ENCODE assay signal across 9 mouse cellular contexts in the genomic region with DNA sequence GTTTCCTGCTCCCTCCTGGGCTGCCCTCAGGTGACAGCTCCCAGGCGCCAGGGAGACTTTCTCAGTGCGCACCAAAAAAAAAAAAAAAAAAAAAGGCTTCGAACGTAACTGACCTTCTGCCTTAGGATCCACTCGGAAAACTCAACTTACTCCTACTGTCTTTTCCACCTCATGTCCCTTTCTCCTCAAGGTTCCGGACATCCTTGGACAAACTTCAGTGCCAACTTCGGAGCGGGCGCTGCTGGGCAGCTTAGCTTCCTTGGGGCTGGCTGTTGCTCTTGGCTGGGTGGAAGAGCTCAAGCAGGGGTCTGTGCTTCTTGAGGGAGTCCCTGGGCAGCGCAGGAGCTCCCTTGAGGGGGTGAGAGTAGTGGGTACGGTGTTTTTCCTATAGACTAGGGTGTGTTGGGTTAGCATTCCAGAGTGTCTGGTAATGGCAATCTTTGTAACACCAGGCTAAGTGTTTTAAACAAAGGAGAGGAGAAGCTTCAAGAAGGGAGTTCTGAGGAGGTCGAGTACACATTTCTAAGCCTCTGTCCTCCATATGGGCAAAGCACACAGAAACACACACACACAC. TPM values are rescaled to one million over a fixed set of nuclear protein-coding genes. Genes with fewer than 3 reads are reported as not detected.
DNase-seq lines count a peak whose midpoint lies in the region; ATAC-seq lines count a peak whose summit lies in the region.
"Had no signal": no experiment of that assay in that cellular context is flagged by ENCODE, and none has a peak within 500 bp of the region (broad histone marks: within the 10 kb centered on the region; RNA-seq: fewer than 3 reads in every experiment).

No protein-coding gene starts in this region.

- peaks cover 18% of the 10 kb centered on the region for H3K4me1 ChIP-seq in forebrain, embryonic 12.5 days
- peaks cover 6% of the 10 kb centered on the region; the same call in 1 of the 2 replicates for H3K4me1 ChIP-seq in hindbrain, embryonic 12.5 days
- H3K4me1 ChIP-seq in limb, embryonic 10.5 days: peaks cover 20% of the 10 kb centered on the region
- peaks cover 13% of the 10 kb centered on the region for H3K4me1 ChIP-seq in stomach, embryonic 16.5 days (ENCODE audit: control insufficient read depth, insufficient read depth, low read length)

- H3K4me3 ChIP-seq in forebrain, embryonic 12.5 days (replicated peaks): peak overlapping the region; percentile 52
- H3K4me3 ChIP-seq in hindbrain, embryonic 12.5 days: peak overlapping the region; percentile 50
- H3K4me3 ChIP-seq in limb, embryonic 10.5 days: peak overlapping the region; percentile 64
- H3K4me3 ChIP-seq in stomach, embryonic 16.5 days (replicated peaks; ENCODE audit: low read length): peak overlapping the region; percentile 74

- 0 out of 2 replicates have a peak, but pooled peaks have one; percentile 19 for ATAC-seq in cerebellum, adult (ENCODE audit: insufficient number of reproducible peaks, low FRiP score, low TSS enrichment)
- no peak for ATAC-seq in forebrain, embryonic 12.5 days (ENCODE audit: low FRiP score)
- ATAC-seq in hindbrain, embryonic 12.5 days (ENCODE audit: low FRiP score): no peak
- peak; percentile 15; the same call in 1 of the 2 replicates for ATAC-seq in megakaryocyte progenitor cell, adult 5-6 weeks (replicated peaks; ENCODE audit: poor library complexity)
- ATAC-seq in stomach, embryonic 16.5 days (ENCODE audit: insufficient read depth, low FRiP score): peak; percentile 16; the same call in 1 of the 2 replicates

- H3K27me3 ChIP-seq in forebrain, embryonic 12.5 days: peaks cover 52% of the 10 kb centered on the region
- H3K27me3 ChIP-seq in hindbrain, embryonic 12.5 days: no peaks in the 10 kb centered on the region
- no peaks in the 10 kb centered on the region for H3K27me3 ChIP-seq in limb, embryonic 10.5 days (ENCODE audit: low read depth, poor library complexity, severe bottlenecking)
- H3K27me3 ChIP-seq in stomach, embryonic 16.5 days (ENCODE audit: control insufficient read depth, insufficient read depth, low read length): no peaks in the 10 kb centered on the region

- H3K36me3 ChIP-seq in forebrain, embryonic 12.5 days (replicated peaks): no peaks in the 10 kb centered on the region
- H3K36me3 ChIP-seq in hindbrain, embryonic 12.5 days: no peaks in the 10 kb centered on the region
- H3K36me3 ChIP-seq in limb, embryonic 10.5 days: no peaks in the 10 kb centered on the region
- no peaks in the 10 kb centered on the region for H3K36me3 ChIP-seq in stomach, embryonic 16.5 days (ENCODE audit: control insufficient read depth, insufficient read depth, low read length)

- no peak for DNase-seq in cerebellum, adult 11 months
- peak; percentile 53 for DNase-seq in R1 (ENCODE audit: low read depth, low spot score)
- peak; percentile 52 for DNase-seq in limb, embryonic 10.5 days (ENCODE audit: low spot score)

- no peaks in the 10 kb centered on the region for H3K9me3 ChIP-seq in forebrain, embryonic 12.5 days
- H3K9me3 ChIP-seq in hindbrain, embryonic 12.5 days (replicated peaks): no peaks in the 10 kb centered on the region
- H3K9me3 ChIP-seq in limb, embryonic 10.5 days (replicated peaks): no peaks in the 10 kb centered on the region
- H3K9me3 ChIP-seq in stomach, embryonic 16.5 days (replicated peaks; ENCODE audit: control insufficient read depth, low read length): no peaks in the 10 kb centered on the region

- peak overlapping the region; percentile 62 for H3K9ac ChIP-seq in forebrain, embryonic 12.5 days
- H3K9ac ChIP-seq in hindbrain, embryonic 12.5 days: peak overlapping the region; percentile 67
- H3K9ac ChIP-seq in stomach, embryonic 16.5 days (ENCODE audit: low read length): peak overlapping the region; percentile 82

- under 1% methylated on average over 11 of the region's 12 CpGs for WGBS in forebrain, embryonic 12.5 days
- WGBS in hindbrain, embryonic 12.5 days: 1% methylated on average over 12 of the region's 12 CpGs
- WGBS in limb, embryonic 10.5 days: 0% methylated on average over 12 of the region's 12 CpGs
- 1% methylated on average over 12 of the region's 12 CpGs for WGBS in stomach, embryonic 16.5 days

- H3K4me2 ChIP-seq in forebrain, embryonic 12.5 days: peak overlapping the region; percentile 79
- peak overlapping the region; percentile 87 for H3K4me2 ChIP-seq in hindbrain, embryonic 12.5 days (replicated peaks)
- H3K4me2 ChIP-seq in stomach, embryonic 16.5 days (ENCODE audit: low read depth, low read length): peak overlapping the region; percentile 84

- peak overlapping the region; percentile 65; the same call in 1 of the 2 replicates for H3K27ac ChIP-seq in forebrain, embryonic 12.5 days
- H3K27ac ChIP-seq in hindbrain, embryonic 12.5 days: peak overlapping the region; percentile 62
- H3K27ac ChIP-seq in limb, embryonic 10.5 days: peak overlapping the region; percentile 93
- H3K27ac ChIP-seq in stomach, embryonic 16.5 days (ENCODE audit: low read length): peak overlapping the region; percentile 86

RNA-seq across cellular contexts. Expression of gene Wls, which starts 1.4 kb away (rescaled TPM):
- 65.9 and 87.8 TPM in 2 replicates for polyA plus RNA-seq in forebrain, embryonic 12.5 days (2016; fragmentation: Nextera tagmentation; extraction: Ambion mirVana)
- polyA plus RNA-seq in hindbrain, embryonic 12.5 days (2016; fragmentation: Nextera tagmentation; extraction: Ambion mirVana): 156 and 162 TPM in 2 replicates
- 101 and 122 TPM in 2 replicates for polyA plus RNA-seq in limb, embryonic 10.5 days (2016; fragmentation: Nextera tagmentation; extraction: Ambion mirVana)
- 83.8 and 93.0 TPM in 2 replicates for total RNA-seq in megakaryocyte progenitor cell, adult 5-6 weeks (2015)
- 67.2 and 80.9 TPM in 2 replicates for total RNA-seq in megakaryocyte progenitor cell, adult 5-6 weeks (2017)
- polyA plus RNA-seq in stomach, embryonic 16.5 days (2015; fragmentation: Nextera tagmentation; extraction: Ambion mirVana): 108 and 114 TPM in 2 replicates
- total RNA-seq: MEL had no signal

Comparison
In these comparisons a context has a peak if more than half of its experiments do, and no peak if none do; other contexts are left out.
1. ATAC-seq: peak in cerebellum, adult (single experiment), megakaryocyte progenitor cell, adult 5-6 weeks (single experiment) and stomach, embryonic 16.5 days (single experiment); none in forebrain, embryonic 12.5 days (single experiment) and hindbrain, embryonic 12.5 days (single experiment).
2. Peak in every context shown above with its lines, with median percentiles within 50 percentile points of each other: H3K27ac ChIP-seq, H3K4me2 ChIP-seq, H3K4me3 ChIP-seq and H3K9ac ChIP-seq.